Mouse (Mus musculus): ENCODE results near the gene Ncapd2. TPM values are rescaled to one million over a fixed set of nuclear protein-coding genes. Genes with fewer than 3 reads are reported as not detected.

Ncapd2 gene
- polyA plus RNA-seq (2016; fragmentation: Nextera tagmentation; extraction: Ambion mirVana) = 221 and 246 TPM in 2 replicates

GRCm38 (mm10) chr6:125191332-125192015, at the start of gene Ncapd2, which contains the start of gene Mrpl51:
Gene Ncapd2, minus strand, starts transcription at chr6:125191701.
Gene Mrpl51, plus strand, starts transcription at chr6:125191801.
- ATAC-seq (ENCODE audit: low FRiP score) = peak; percentile 97
- under 1% methylated on average over 54 of the region's 54 CpGs for WGBS
- peak within 1 kb of the TSS; percentile 80 for H3K4me2 ChIP-seq

GRCm38 (mm10) chr6:125240617-125241016, 49.1 kb upstream of the Ncapd2 start:
- Histone ChIP-seq H3K27me3 (no peaks in the 10 kb centered on the region), H3K4me1 (no peaks in the 10 kb centered on the region), H3K9me3 (no peaks in the 10 kb centered on the region), H3K27ac (no peak overlapping the region), H3K9ac (no peak overlapping the region), H3K36me3 (replicated peaks) (no peaks in the 10 kb centered on the region), H3K4me2 (no peak overlapping the region), H3K4me3 (replicated peaks) (no peak overlapping the region)
- ATAC-seq (ENCODE audit: low FRiP score) = no peak
- 90% methylated on average over 5 of the region's 5 CpGs for WGBS

More at GRCm38 (mm10) chr6:125191332-125192015, at the start of gene Ncapd2, which contains the start of gene Mrpl51:
- Histone ChIP-seq H3K4me1 (peaks cover 36% of the 10 kb centered on the region), H3K27me3 (no peaks in the 10 kb centered on the region), H3K4me3 (replicated peaks) (peak within 1 kb of the TSS; percentile 66), H3K27ac (peak within 1 kb of the TSS; percentile 99), H3K9ac (peak within 1 kb of the TSS; percentile 72), H3K9me3 (no peaks in the 10 kb centered on the region), H3K36me3 (replicated peaks) (peaks cover 53% of the 10 kb centered on the region)

- H3K4me1 ChIP-seq = no peaks in the 10 kb centered on the region
- H3K9me3 ChIP-seq = no peaks in the 10 kb centered on the region
- H3K27ac ChIP-seq = no peak overlapping the region
- H3K9ac ChIP-seq = no peak overlapping the region
- WGBS = 92% methylated on average over 5 of the region's 5 CpGs
- H3K4me3 ChIP-seq (replicated peaks) = no peak overlapping the region
- H3K27me3 ChIP-seq = no peaks in the 10 kb centered on the region
- no peak overlapping the region for H3K4me2 ChIP-seq
- no peaks in the 10 kb centered on the region for H3K36me3 ChIP-seq (replicated peaks)
- no peak for ATAC-seq (ENCODE audit: low FRiP score)
Observed at GRCm38 (mm10) chr6:125239547-125239946, 48.0 kb upstream of the Ncapd2 start.

GRCm38 (mm10) chr6:125238396-125238795, 46.9 kb upstream of the Ncapd2 start:
- H3K4me1 ChIP-seq = no peaks in the 10 kb centered on the region

GRCm38 (mm10) chr6:125237421-125237820, 45.9 kb upstream of the Ncapd2 start:
- 0 out of 2 replicates have a peak, but pooled peaks cover 2% of the 10 kb centered on the region for H3K4me1 ChIP-seq
- no peak overlapping the region for H3K4me2 ChIP-seq
- no peak for ATAC-seq (ENCODE audit: low FRiP score)
- H3K9ac ChIP-seq = no peak overlapping the region
- H3K27me3 ChIP-seq = no peaks in the 10 kb centered on the region
- H3K36me3 ChIP-seq (replicated peaks) = no peaks in the 10 kb centered on the region
- no peak overlapping the region for H3K4me3 ChIP-seq (replicated peaks)
- H3K9me3 ChIP-seq = no peaks in the 10 kb centered on the region
- no peak overlapping the region for H3K27ac ChIP-seq
- WGBS = 89% methylated on average over 4 of the region's 4 CpGs

More at GRCm38 (mm10) chr6:125238396-125238795, 46.9 kb upstream of the Ncapd2 start:
- Histone ChIP-seq H3K4me3 (replicated peaks) (no peak overlapping the region), H3K4me2 (no peak overlapping the region), H3K27me3 (no peaks in the 10 kb centered on the region), H3K9me3 (no peaks in the 10 kb centered on the region), H3K27ac (no peak overlapping the region), H3K9ac (no peak overlapping the region), H3K36me3 (replicated peaks) (no peaks in the 10 kb centered on the region)
- 88% methylated on average over 6 of the region's 6 CpGs for WGBS
- no peak for ATAC-seq (ENCODE audit: low FRiP score)

- Histone ChIP-seq H3K27me3 (no peaks in the 10 kb centered on the region), H3K36me3 (replicated peaks) (no peaks in the 10 kb centered on the region), H3K9me3 (no peaks in the 10 kb centered on the region), H3K9ac (no peak within 1 kb of the TSS), H3K4me1 (peaks cover 8% of the 10 kb centered on the region), H3K4me2 (no peak within 1 kb of the TSS), H3K27ac (no peak within 1 kb of the TSS), H3K4me3 (replicated peaks) (no peak within 1 kb of the TSS)
- ATAC-seq (ENCODE audit: low FRiP score) = no peak
- 25% methylated on average over 6 of the region's 6 CpGs for WGBS
Observed at GRCm38 (mm10) chr6:125236782-125237181, 45.3 kb upstream of the Ncapd2 start, which contains the start of gene Cd27. Gene Cd27, minus strand, starts transcription at chr6:125237010.

- H3K9ac ChIP-seq = no peak overlapping the region
- WGBS = 53% methylated on average over 6 of the region's 6 CpGs
- H3K9me3 ChIP-seq = no peaks in the 10 kb centered on the region
- no peak for ATAC-seq (ENCODE audit: low FRiP score)
- H3K27me3 ChIP-seq = no peaks in the 10 kb centered on the region
- H3K27ac ChIP-seq = no peak overlapping the region
- H3K4me2 ChIP-seq = no peak overlapping the region
- no peaks in the 10 kb centered on the region for H3K36me3 ChIP-seq (replicated peaks)
- peaks cover 13% of the 10 kb centered on the region for H3K4me1 ChIP-seq
- H3K4me3 ChIP-seq (replicated peaks) = no peak overlapping the region
Observed at GRCm38 (mm10) chr6:125236341-125236740, 44.8 kb upstream of the Ncapd2 start.

- WGBS = 68% methylated on average over 5 of the region's 5 CpGs
Observed at GRCm38 (mm10) chr6:125234520-125234828, 43.0 kb upstream of the Ncapd2 start.

GRCm38 (mm10) chr6:125233816-125234519, 42.5 kb upstream of the Ncapd2 start:
- no peak for ATAC-seq (ENCODE audit: low FRiP score)

More at GRCm38 (mm10) chr6:125234520-125234828, 43.0 kb upstream of the Ncapd2 start:
- no peak overlapping the region for H3K4me3 ChIP-seq (replicated peaks)
- ATAC-seq (ENCODE audit: low FRiP score) = no peak
- H3K27ac ChIP-seq = no peak overlapping the region
- no peaks in the 10 kb centered on the region for H3K27me3 ChIP-seq
- no peak overlapping the region for H3K4me2 ChIP-seq
- H3K9ac ChIP-seq = no peak overlapping the region
- H3K9me3 ChIP-seq = no peaks in the 10 kb centered on the region
- H3K36me3 ChIP-seq (replicated peaks) = no peaks in the 10 kb centered on the region
- peaks cover 20% of the 10 kb centered on the region for H3K4me1 ChIP-seq

GRCm38 (mm10) chr6:125232516-125232915, 41.0 kb upstream of the Ncapd2 start:
- no peak overlapping the region for H3K4me2 ChIP-seq
- no peak overlapping the region for H3K9ac ChIP-seq
- no peaks in the 10 kb centered on the region for H3K36me3 ChIP-seq (replicated peaks)
- H3K4me1 ChIP-seq = peaks cover 20% of the 10 kb centered on the region
- H3K27me3 ChIP-seq = no peaks in the 10 kb centered on the region
- WGBS = 85% methylated on average over 6 of the region's 6 CpGs
- H3K9me3 ChIP-seq = no peaks in the 10 kb centered on the region
- no peak overlapping the region for H3K4me3 ChIP-seq (replicated peaks)
- ATAC-seq (ENCODE audit: low FRiP score) = no peak
- H3K27ac ChIP-seq = no peak overlapping the region

More at GRCm38 (mm10) chr6:125233816-125234519, 42.5 kb upstream of the Ncapd2 start:
- Histone ChIP-seq H3K36me3 (replicated peaks) (no peaks in the 10 kb centered on the region), H3K27me3 (no peaks in the 10 kb centered on the region), H3K4me1 (peaks cover 20% of the 10 kb centered on the region), H3K4me3 (replicated peaks) (no peak overlapping the region), H3K9me3 (no peaks in the 10 kb centered on the region), H3K9ac (no peak overlapping the region), H3K27ac (no peak overlapping the region), H3K4me2 (no peak overlapping the region)
- WGBS = 61% methylated on average over 7 of the region's 7 CpGs

GRCm38 (mm10) chr6:125232045-125232437, 40.5 kb upstream of the Ncapd2 start:
- peak overlapping the region; percentile 41 for H3K4me3 ChIP-seq (replicated peaks)
- H3K27ac ChIP-seq = no peak overlapping the region
- H3K9me3 ChIP-seq = no peaks in the 10 kb centered on the region
- peak overlapping the region; percentile 61; the same call in 1 of the 2 replicates for H3K9ac ChIP-seq
- peak; percentile 42; the same call in 1 of the 2 replicates for ATAC-seq (ENCODE audit: low FRiP score)
- H3K4me2 ChIP-seq = peak overlapping the region; percentile 79
- WGBS = 53% methylated on average over 4 of the region's 4 CpGs
- H3K4me1 ChIP-seq = peaks cover 20% of the 10 kb centered on the region
- H3K27me3 ChIP-seq = no peaks in the 10 kb centered on the region
- H3K36me3 ChIP-seq (replicated peaks) = no peaks in the 10 kb centered on the region
